Mouse (Mus musculus) ES-Bruce4 (cell line): ENCODE measurements around the gene Calm1.

Experiments used
- CTCF ChIP-seq: IDR thresholded peaks from one replicate; pipeline ENCODE4 v1.8.1; 2011; ENCODE audit warnings: low read depth, low read length
- POLR2A ChIP-seq: IDR thresholded peaks from one replicate; pipeline ENCODE4 v1.8.1; 2011; ENCODE audit warnings: low read length; ENCODE audit not compliant: insufficient read depth

- TF ChIP-seq POLR2A, result no peak
- no peak for TF ChIP-seq CTCF
Measured at GRCm38 (mm10) chr12:100210973-100211372, 11.7 kb downstream of the Calm1 start.
